ENCODE assay signal across 8 mouse cellular contexts in the genomic region with DNA sequence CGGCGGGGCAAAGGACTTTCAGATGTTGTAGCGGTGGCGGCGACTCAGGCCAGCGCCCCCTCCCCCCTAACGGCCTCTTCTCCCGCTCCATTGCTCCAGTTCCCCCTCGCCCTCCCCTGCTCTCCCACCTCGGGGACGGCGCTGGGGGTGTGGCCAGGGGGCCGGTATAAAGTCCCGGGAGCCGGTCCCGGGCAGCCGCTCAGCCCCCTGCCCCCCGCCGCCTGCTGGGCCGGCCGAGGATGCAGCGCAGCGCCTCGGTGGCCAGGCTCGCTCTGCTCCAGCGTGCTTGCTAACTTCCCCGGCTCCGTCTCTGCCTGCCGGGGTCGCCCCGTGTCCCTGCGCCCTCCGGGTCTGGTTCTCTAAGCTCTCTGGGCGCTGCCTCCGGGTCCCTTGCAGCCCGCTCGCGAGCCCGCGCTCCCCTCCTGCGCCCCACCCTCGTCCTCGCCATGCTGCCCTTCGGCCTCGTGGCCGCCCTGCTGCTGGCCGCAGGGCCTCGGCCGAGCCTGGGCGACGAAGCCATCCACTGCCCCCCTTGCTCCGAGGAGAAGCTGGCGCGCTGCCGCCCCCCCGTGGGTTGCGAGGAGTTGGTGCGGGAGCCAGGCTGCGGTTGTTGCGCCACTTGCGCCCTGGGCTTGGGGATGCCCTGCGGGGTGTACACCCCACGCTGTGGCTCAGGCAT. TPM values are rescaled to one million over a fixed set of nuclear protein-coding genes. Genes with fewer than 3 reads are reported as not detected.
A peak's percentile ranks its signal among the peaks of the same experiment; 100 is the strongest.
DNase-seq lines count a peak whose midpoint lies in the region; ATAC-seq and TF ChIP-seq lines count a peak whose summit lies in the region.

A gene (plus strand): TSS at position 194 of the 679 bp plus-strand sequence.

- H3K36me3 ChIP-seq in embryonic facial prominence, embryonic 11.5 days (replicated peaks; ENCODE audit: control insufficient read depth, insufficient read depth, low read depth, low read length), result no peaks in the 10 kb centered on the region
- no peaks in the 10 kb centered on the region for H3K36me3 ChIP-seq in intestine, embryonic 16.5 days (ENCODE audit: control insufficient read depth, insufficient read depth, low read length)
- peaks cover 21% of the 10 kb centered on the region for H3K36me3 ChIP-seq in limb, embryonic 14.5 days (ENCODE audit: control insufficient read depth, insufficient read depth, low read length)
- H3K36me3 ChIP-seq in midbrain, embryonic 13.5 days, result no peaks in the 10 kb centered on the region
- no peaks in the 10 kb centered on the region for H3K36me3 ChIP-seq in splenic B cell, adult 2 months (ENCODE audit: control insufficient read depth, insufficient read depth, low read length, poor library complexity, severe bottlenecking)

- DNase-seq in right cerebral cortex, adult 18-20 months, result peak; percentile 36
- no peak for DNase-seq in right cerebral cortex, postnatal 36 days (ENCODE audit: low spot score in 2 of 2)
- DNase-seq in embryonic facial prominence, embryonic 11.5 days (ENCODE audit: low spot score), result peak; percentile 92
- peak; percentile 99 for DNase-seq in heart, adult 11 months
- peak; percentile 87 for DNase-seq in limb, embryonic 14.5 days (ENCODE audit: low spot score)
- DNase-seq in splenic B cell, adult 2 months (ENCODE audit: low read depth, low spot score), result peak; percentile 38

- 0 out of 2 replicates have a peak, but pooled peaks have one; percentile 73 for TF ChIP-seq POLR2A in limb, embryonic 14.5 days (IDR thresholded peaks at IDR 0.05; ENCODE audit: borderline replicate concordance, extremely low read depth, insufficient read depth, insufficient read length)

- peak within 1 kb of the TSS; percentile 95 for H3K4me2 ChIP-seq in embryonic facial prominence, embryonic 11.5 days (ENCODE audit: low read depth, low read length)
- H3K4me2 ChIP-seq in intestine, embryonic 16.5 days (ENCODE audit: low read depth, low read length), result peak within 1 kb of the TSS; percentile 81
- peak within 1 kb of the TSS; percentile 97 for H3K4me2 ChIP-seq in limb, embryonic 14.5 days (replicated peaks; ENCODE audit: low read depth, low read length, severe bottlenecking)
- peak within 1 kb of the TSS; percentile 98 for H3K4me2 ChIP-seq in midbrain, embryonic 13.5 days (replicated peaks)

- H3K27ac ChIP-seq in embryonic facial prominence, embryonic 11.5 days (replicated peaks; ENCODE audit: low read depth, low read length), result peak within 1 kb of the TSS; percentile 97
- peak within 1 kb of the TSS; percentile 92 for H3K27ac ChIP-seq in intestine, embryonic 16.5 days (ENCODE audit: low read length)
- H3K27ac ChIP-seq in limb, embryonic 14.5 days (replicated peaks; ENCODE audit: low read depth, low read length), result peak within 1 kb of the TSS; percentile 96
- peak within 1 kb of the TSS; percentile 89 for H3K27ac ChIP-seq in midbrain, embryonic 13.5 days

- no peaks in the 10 kb centered on the region for H3K9me3 ChIP-seq in embryonic facial prominence, embryonic 11.5 days (replicated peaks; ENCODE audit: control insufficient read depth, low read length)
- H3K9me3 ChIP-seq in intestine, embryonic 16.5 days (ENCODE audit: control insufficient read depth, low read length), result no peaks in the 10 kb centered on the region
- H3K9me3 ChIP-seq in limb, embryonic 14.5 days (ENCODE audit: control insufficient read depth, low read length), result no peaks in the 10 kb centered on the region
- no peaks in the 10 kb centered on the region for H3K9me3 ChIP-seq in midbrain, embryonic 13.5 days

- peak; percentile 72 for ATAC-seq in embryonic facial prominence, embryonic 11.5 days (replicated peaks; ENCODE audit: insufficient number of reproducible peaks, low FRiP score, low TSS enrichment, low read depth)
- ATAC-seq in intestine, embryonic 16.5 days, result peak; percentile 70
- ATAC-seq in limb, embryonic 14.5 days (ENCODE audit: low FRiP score, low read depth), result peak; percentile 88
- peak; percentile 76 for ATAC-seq in midbrain, embryonic 13.5 days

- no peaks in the 10 kb centered on the region for H3K27me3 ChIP-seq in embryonic facial prominence, embryonic 11.5 days (ENCODE audit: control insufficient read depth, insufficient read depth, low read length)
- H3K27me3 ChIP-seq in intestine, embryonic 16.5 days (replicated peaks; ENCODE audit: control insufficient read depth, insufficient read depth, low read length), result no peaks in the 10 kb centered on the region
- H3K27me3 ChIP-seq in limb, embryonic 14.5 days (ENCODE audit: control insufficient read depth, insufficient read depth, low read length), result no peaks in the 10 kb centered on the region
- no peaks in the 10 kb centered on the region for H3K27me3 ChIP-seq in midbrain, embryonic 13.5 days
- H3K27me3 ChIP-seq in splenic B cell, adult 2 months (ENCODE audit: control insufficient read depth, insufficient read depth, low read length, poor library complexity, severe bottlenecking), result peaks cover 2% of the 10 kb centered on the region; the same call in 1 of the 2 replicates

- H3K4me1 ChIP-seq in embryonic facial prominence, embryonic 11.5 days (ENCODE audit: control insufficient read depth, insufficient read depth, low read length), result peaks cover 8% of the 10 kb centered on the region
- H3K4me1 ChIP-seq in intestine, embryonic 16.5 days (ENCODE audit: control insufficient read depth, insufficient read depth, low read length), result peaks cover 36% of the 10 kb centered on the region
- peaks cover 31% of the 10 kb centered on the region for H3K4me1 ChIP-seq in limb, embryonic 14.5 days (ENCODE audit: control insufficient read depth, insufficient read depth, low read length)
- H3K4me1 ChIP-seq in midbrain, embryonic 13.5 days (replicated peaks), result peaks cover 25% of the 10 kb centered on the region

- peak within 1 kb of the TSS; percentile 96 for H3K9ac ChIP-seq in embryonic facial prominence, embryonic 11.5 days (replicated peaks; ENCODE audit: low read length)
- peak within 1 kb of the TSS; percentile 85 for H3K9ac ChIP-seq in intestine, embryonic 16.5 days (ENCODE audit: low read depth, low read length)
- H3K9ac ChIP-seq in limb, embryonic 14.5 days (ENCODE audit: low read depth, low read length, severe bottlenecking), result peak within 1 kb of the TSS; percentile 97
- peak within 1 kb of the TSS; percentile 85 for H3K9ac ChIP-seq in midbrain, embryonic 13.5 days (replicated peaks)

- peak within 1 kb of the TSS; percentile 91 for H3K4me3 ChIP-seq in embryonic facial prominence, embryonic 11.5 days (ENCODE audit: low read depth, low read length)
- peak within 1 kb of the TSS; percentile 64 for H3K4me3 ChIP-seq in intestine, embryonic 16.5 days (ENCODE audit: low read length)
- peak within 1 kb of the TSS; percentile 90 for H3K4me3 ChIP-seq in limb, embryonic 14.5 days (replicated peaks; ENCODE audit: low read length)
- H3K4me3 ChIP-seq in midbrain, embryonic 13.5 days (replicated peaks), result peak within 1 kb of the TSS; percentile 60

- WGBS in embryonic facial prominence, embryonic 11.5 days, result under 1% methylated on average over 58 of the region's 63 CpGs
- under 1% methylated on average over 63 of the region's 63 CpGs for WGBS in intestine, embryonic 16.5 days
- under 1% methylated on average over 48 of the region's 63 CpGs for WGBS in limb, embryonic 14.5 days
- WGBS in midbrain, embryonic 13.5 days, result under 1% methylated on average over 62 of the region's 63 CpGs

RNA-seq across cellular contexts. Expression of the gene that starts here (rescaled TPM):
- 477 and 548 TPM in 2 replicates for polyA plus RNA-seq in embryonic facial prominence, embryonic 11.5 days (2014; fragmentation: Nextera tagmentation; extraction: Ambion mirVana)
- 345 and 352 TPM in 2 replicates for polyA plus RNA-seq in intestine, embryonic 16.5 days (2015; fragmentation: Nextera tagmentation; extraction: Ambion mirVana)
- 942 and 1,029 TPM in 2 replicates for polyA plus RNA-seq in limb, embryonic 14.5 days (2012; rRNA removed)
- 1,086 and 1,234 TPM in 2 replicates for polyA plus RNA-seq in limb, embryonic 14.5 days (2014; fragmentation: Nextera tagmentation; extraction: Ambion mirVana)
- polyA plus RNA-seq in midbrain, embryonic 13.5 days (2015; fragmentation: Nextera tagmentation; extraction: Ambion mirVana), result 120 and 125 TPM in 2 replicates

Comparison
In these comparisons a context has a peak if more than half of its experiments do, and no peak if none do; other contexts are left out.
1. DNase-seq: peak in right cerebral cortex, adult 18-20 months (single experiment), embryonic facial prominence, embryonic 11.5 days (single experiment), heart, adult 11 months (single experiment), limb, embryonic 14.5 days (single experiment) and splenic B cell, adult 2 months (single experiment); none in right cerebral cortex, postnatal 36 days (0 of 2).
2. Peak in every context shown above with its lines, with median percentiles within 50 percentile points of each other: ATAC-seq, H3K27ac ChIP-seq, H3K4me2 ChIP-seq, H3K4me3 ChIP-seq and H3K9ac ChIP-seq.